Mouse (Mus musculus): ENCODE measurements around the gene Fip1l1. TPM values are rescaled to one million over a fixed set of nuclear protein-coding genes. Genes with fewer than 3 reads are reported as not detected.

Fip1l1 gene
- total and polyA plus RNA-seq, 3 experiments = 40.4 to 113 (median 68.3) TPM

DNA sequence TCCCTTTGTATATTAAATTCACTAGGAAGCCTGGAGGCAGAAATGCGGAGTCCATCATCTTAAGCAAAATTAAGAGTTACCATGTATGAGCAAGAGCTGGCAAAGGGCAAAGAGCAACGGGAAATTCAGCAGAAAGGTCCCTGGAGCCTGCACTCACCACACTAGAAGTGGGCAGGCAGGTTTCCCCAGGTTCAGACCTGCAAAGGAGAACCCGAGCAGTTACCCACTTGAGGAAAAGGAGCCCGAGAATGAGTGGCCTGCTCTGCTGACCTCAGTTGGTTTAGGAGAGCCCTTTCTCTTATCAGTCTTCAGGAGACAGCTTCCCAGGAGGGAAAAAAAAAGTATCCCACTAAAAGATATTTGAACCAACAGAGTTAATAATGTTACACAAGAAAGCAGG lies 68.1 kb downstream of the Fip1l1 start:
- H3K27me3 ChIP-seq (ENCODE audit: control insufficient read depth in 1 of 2, insufficient read depth in 2 of 2, low read length in 2 of 2) = no peaks in the 10 kb centered on the region; a peak in 1 of 4 replicates
- peaks cover 0 to 4% of the 10 kb centered on the region in 2 experiments; a peak in 2 of 4 replicates for H3K4me1 ChIP-seq (ENCODE audit: control insufficient read depth in 1 of 2, insufficient read depth in 2 of 2, low read length in 2 of 2)
- H3K4me3 ChIP-seq (ENCODE audit: control insufficient read depth in 1 of 2, insufficient read depth in 1 of 2, low read depth in 2 of 2, low read length in 2 of 2) = no peak overlapping the region
- H3K79me2 ChIP-seq (ENCODE audit: control insufficient read depth, insufficient read depth, low read length, poor library complexity) = no peaks in the 10 kb centered on the region
- peaks cover 0 to 2% of the 10 kb centered on the region in 2 experiments; a peak in 1 of 4 replicates for H3K36me3 ChIP-seq (ENCODE audit: control insufficient read depth in 1 of 2, insufficient read depth in 2 of 2, low read length in 2 of 2)
- H3K27ac ChIP-seq (ENCODE audit: control insufficient read depth, low read depth, low read length) = no peak overlapping the region
- TF ChIP-seq JUND (IDR thresholded peaks at IDR 0.05; ENCODE audit: low read depth, low read length) (no peak), ZKSCAN1 (IDR thresholded peaks at IDR 0.05; ENCODE audit: low read depth, low read length) (no peak), KAT2A (conservative IDR thresholded peaks at IDR 0.05; ENCODE audit: low read depth, low read length) (no peak), CTCF (IDR thresholded peaks at IDR 0.05 in 2 of 3, conservative IDR thresholded peaks at IDR 0.05 in 1 of 3; ENCODE audit: control insufficient read depth in 1 of 3, insufficient read depth in 1 of 3, low read depth in 2 of 3, low read length in 3 of 3, poor library complexity in 1 of 3, severe bottlenecking in 1 of 3) (no peak), MAX (IDR thresholded peaks at IDR 0.05; ENCODE audit: low read length) (no peak), CHD2 (IDR thresholded peaks at IDR 0.05; ENCODE audit: low read length) (no peak), SIN3A (IDR thresholded peaks at IDR 0.05; ENCODE audit: low read length) (no peak), UBTF (IDR thresholded peaks at IDR 0.05; ENCODE audit: borderline replicate concordance, insufficient read depth, low read depth, low read length) (no peak)
- no peaks in the 10 kb centered on the region for H3K9me3 ChIP-seq (replicated peaks; ENCODE audit: insufficient read depth, low read length)
- H3K9ac ChIP-seq (ENCODE audit: control insufficient read depth, low read depth, low read length, poor library complexity, severe bottlenecking) = no peak overlapping the region
- no peak for DNase-seq (ENCODE audit: low read depth, low spot score)

DNA sequence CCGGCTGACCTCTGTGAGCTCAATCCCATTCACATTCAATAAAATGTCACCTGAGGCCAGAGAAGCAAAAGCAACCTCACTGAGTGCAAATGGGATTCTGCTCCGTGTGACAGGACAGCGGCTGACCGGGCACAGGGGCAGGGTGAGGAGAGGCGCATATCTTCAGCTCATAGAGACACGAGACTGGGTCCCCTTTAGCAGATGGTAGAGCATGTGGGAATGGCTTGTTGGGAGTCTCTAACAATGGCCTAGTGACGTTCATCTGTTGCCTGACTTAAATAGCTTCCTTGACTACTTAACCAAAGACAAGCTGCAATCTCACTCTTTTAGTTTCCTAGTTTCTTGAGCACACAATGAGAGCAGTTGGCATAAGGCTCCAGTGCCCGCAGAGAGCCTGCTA lies 71.0 kb downstream of the Fip1l1 start:
- Histone ChIP-seq H3K27ac (ENCODE audit: control insufficient read depth, low read depth, low read length) (no peak overlapping the region), H3K27me3 (ENCODE audit: control insufficient read depth in 1 of 2, insufficient read depth in 2 of 2, low read length in 2 of 2) (no peaks in the 10 kb centered on the region; a peak in 1 of 4 replicates), H3K9me3 (replicated peaks; ENCODE audit: insufficient read depth, low read length) (no peaks in the 10 kb centered on the region), H3K36me3 (ENCODE audit: control insufficient read depth in 1 of 2, insufficient read depth in 2 of 2, low read length in 2 of 2) (no peaks in the 10 kb centered on the region), H3K4me3 (ENCODE audit: control insufficient read depth in 1 of 2, insufficient read depth in 1 of 2, low read depth in 2 of 2, low read length in 2 of 2) (no peak overlapping the region), H3K9ac (ENCODE audit: control insufficient read depth, low read depth, low read length, poor library complexity, severe bottlenecking) (no peak overlapping the region), H3K4me1 (ENCODE audit: control insufficient read depth in 1 of 2, insufficient read depth in 2 of 2, low read length in 2 of 2) (no peaks in the 10 kb centered on the region), H3K79me2 (ENCODE audit: control insufficient read depth, insufficient read depth, low read length, poor library complexity) (no peaks in the 10 kb centered on the region)
- DNase-seq (ENCODE audit: low read depth, low spot score) = no peak
- no peak for TF ChIP-seq POLR2A (IDR thresholded peaks at IDR 0.05; ENCODE audit: control insufficient read depth in 1 of 2, insufficient read depth in 1 of 2, low read depth in 1 of 2, low read length in 2 of 2, poor library complexity in 1 of 2)
- no peak for TF ChIP-seq MAX (IDR thresholded peaks at IDR 0.05; ENCODE audit: low read length)
- no peak for TF ChIP-seq HCFC1 (IDR thresholded peaks at IDR 0.05; ENCODE audit: low read depth, low read length)
- TF ChIP-seq GATA1 (IDR thresholded peaks at IDR 0.05; ENCODE audit: low read depth, low read length) = no peak
- no peak for TF ChIP-seq MAFK (IDR thresholded peaks at IDR 0.05; ENCODE audit: borderline replicate concordance, low read depth, low read length)
- TF ChIP-seq SIN3A (IDR thresholded peaks at IDR 0.05; ENCODE audit: low read length) = no peak
- TF ChIP-seq KAT2A (conservative IDR thresholded peaks at IDR 0.05; ENCODE audit: low read depth, low read length) = no peak

DNA sequence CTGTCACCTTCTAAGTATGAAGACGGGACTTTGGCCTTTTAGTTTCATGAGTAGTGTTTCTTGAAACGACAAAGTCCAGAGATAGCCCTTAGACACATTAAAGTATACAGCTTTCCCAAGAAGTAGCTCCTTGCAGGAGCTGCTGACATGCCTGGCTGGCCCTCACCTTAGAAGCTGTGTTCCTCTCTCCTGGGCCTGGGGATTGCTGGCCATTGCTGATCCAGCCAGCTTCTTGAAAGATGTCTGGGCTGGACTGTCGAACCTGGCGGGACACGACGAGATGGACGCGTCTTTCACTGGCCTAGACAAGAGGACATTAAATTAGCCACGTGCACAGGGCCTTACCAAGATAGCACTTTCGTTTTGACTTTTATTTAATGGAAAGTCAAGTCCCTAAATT lies 75.3 kb downstream of the Fip1l1 start:
- H3K4me3 ChIP-seq (ENCODE audit: control insufficient read depth in 1 of 2, insufficient read depth in 1 of 2, low read depth in 2 of 2, low read length in 2 of 2) = no peak overlapping the region
- no peaks in the 10 kb centered on the region for H3K36me3 ChIP-seq (ENCODE audit: control insufficient read depth in 1 of 2, insufficient read depth in 2 of 2, low read length in 2 of 2)
- H3K27me3 ChIP-seq (ENCODE audit: control insufficient read depth in 1 of 2, insufficient read depth in 2 of 2, low read length in 2 of 2) = peaks cover 0 to 4% of the 10 kb centered on the region in 2 experiments; a peak in 3 of 4 replicates
- H3K27ac ChIP-seq (ENCODE audit: control insufficient read depth, low read depth, low read length) = no peak overlapping the region
- no peaks in the 10 kb centered on the region for H3K4me1 ChIP-seq (ENCODE audit: control insufficient read depth in 1 of 2, insufficient read depth in 2 of 2, low read length in 2 of 2)
- DNase-seq (ENCODE audit: low read depth, low spot score) = no peak
- H3K9ac ChIP-seq (ENCODE audit: control insufficient read depth, low read depth, low read length, poor library complexity, severe bottlenecking) = no peak overlapping the region
- TF ChIP-seq USF1 (IDR thresholded peaks at IDR 0.05; ENCODE audit: low read depth, low read length) (no peak), ETS1 (IDR thresholded peaks at IDR 0.05; ENCODE audit: low read depth, low read length) (no peak), POLR2AphosphoS5 (IDR thresholded peaks at IDR 0.05; ENCODE audit: borderline replicate concordance, low read depth, low read length) (no peak), RAD21 (IDR thresholded peaks at IDR 0.05; ENCODE audit: low read depth, low read length) (no peak), ZMIZ1 (IDR thresholded peaks at IDR 0.05; ENCODE audit: low read depth, low read length) (no peak), JUND (IDR thresholded peaks at IDR 0.05; ENCODE audit: low read depth, low read length) (no peak), KAT2A (conservative IDR thresholded peaks at IDR 0.05; ENCODE audit: low read depth, low read length) (no peak), POLR2AphosphoS2 (IDR thresholded peaks at IDR 0.05; ENCODE audit: low read length) (no peak), MAX (IDR thresholded peaks at IDR 0.05; ENCODE audit: low read length) (no peak), CHD2 (IDR thresholded peaks at IDR 0.05; ENCODE audit: low read length) (no peak), ZKSCAN1 (IDR thresholded peaks at IDR 0.05; ENCODE audit: low read depth, low read length) (no peak), EP300 (IDR thresholded peaks at IDR 0.05; ENCODE audit: low read depth in 1 of 2, low read length in 2 of 2) (no peak), SIN3A (IDR thresholded peaks at IDR 0.05; ENCODE audit: low read length) (no peak), NRF1 (IDR thresholded peaks at IDR 0.05; ENCODE audit: insufficient read depth, low read depth, low read length, poor library complexity, severe bottlenecking) (no peak), BHLHE40 (IDR thresholded peaks at IDR 0.05; ENCODE audit: borderline replicate concordance, low read depth, low read length) (no peak)
- no peaks in the 10 kb centered on the region for H3K9me3 ChIP-seq (replicated peaks; ENCODE audit: insufficient read depth, low read length)
- H3K79me2 ChIP-seq (ENCODE audit: control insufficient read depth, insufficient read depth, low read length, poor library complexity) = no peaks in the 10 kb centered on the region

Measured in MEL (cell line).